Mouse (Mus musculus) bone marrow, adult 2 months (tissue): ENCODE data around the gene Ccdc47. TPM values are rescaled to one million over a fixed set of nuclear protein-coding genes. Genes with fewer than 3 reads are reported as not detected.

Experiments
- H3K27ac ChIP-seq: fragments of 200-500 bp; 2 replicates; pipeline ENCODE4 v1.5.1; 2012; ENCODE audit warnings: low read depth, mild to moderate bottlenecking, control low read depth, inconsistent platforms, low read length; ENCODE audit not compliant: control insufficient read depth, poor library complexity, insufficient read depth
- H3K4me1 ChIP-seq: fragments of 200-500 bp; 2 replicates; pipeline ENCODE4 v1.6.1; 2011; ENCODE audit warnings: low read length; ENCODE audit not compliant: control insufficient read depth, insufficient read depth
- H3K4me3 ChIP-seq: fragments of 200-500 bp; replicated peaks from 2 replicates; pipeline ENCODE3; 2011; ENCODE audit warnings: mild to moderate bottlenecking, low read depth, low read length, control low read depth; ENCODE audit not compliant: control insufficient read depth
- CTCF ChIP-seq: fragments of 200-500 bp; IDR thresholded peaks from 2 replicates; pipeline ENCODE4 v1.5.1; 2011; ENCODE audit warnings: low read length, control low read depth; ENCODE audit not compliant: control insufficient read depth, insufficient read depth
- POLR2A ChIP-seq: fragments of 200-500 bp; IDR thresholded peaks from 2 replicates; pipeline ENCODE4 v1.6.1; 2011; ENCODE audit warnings: low read depth, mild to moderate bottlenecking, control low read depth, low read length, borderline replicate concordance; ENCODE audit not compliant: control insufficient read depth
- whole genome bisulfite sequencing: fragments of 180-500 bp; shearing (Covaris S2); methylation state at CpG from one replicate; pipeline ENCODE4 v1.1.7; 2018; 5-methylcytosine and 5-hydroxymethylcytosine counted together
- polyA plus RNA-seq: library from polyadenylated mRNA; stranded (reverse); fragments of >200 nt; gene quantifications from 2 replicates; pipeline ENCODE4 v1.2.4, GENCODE M21; 2011; ENCODE audit warnings: low replicate concordance; ENCODE audit not compliant: missing spikeins, insufficient read depth, insufficient read length

Gene Ccdc47
- polyA plus RNA-seq, 1 experiment: 27.9 TPM

DNA sequence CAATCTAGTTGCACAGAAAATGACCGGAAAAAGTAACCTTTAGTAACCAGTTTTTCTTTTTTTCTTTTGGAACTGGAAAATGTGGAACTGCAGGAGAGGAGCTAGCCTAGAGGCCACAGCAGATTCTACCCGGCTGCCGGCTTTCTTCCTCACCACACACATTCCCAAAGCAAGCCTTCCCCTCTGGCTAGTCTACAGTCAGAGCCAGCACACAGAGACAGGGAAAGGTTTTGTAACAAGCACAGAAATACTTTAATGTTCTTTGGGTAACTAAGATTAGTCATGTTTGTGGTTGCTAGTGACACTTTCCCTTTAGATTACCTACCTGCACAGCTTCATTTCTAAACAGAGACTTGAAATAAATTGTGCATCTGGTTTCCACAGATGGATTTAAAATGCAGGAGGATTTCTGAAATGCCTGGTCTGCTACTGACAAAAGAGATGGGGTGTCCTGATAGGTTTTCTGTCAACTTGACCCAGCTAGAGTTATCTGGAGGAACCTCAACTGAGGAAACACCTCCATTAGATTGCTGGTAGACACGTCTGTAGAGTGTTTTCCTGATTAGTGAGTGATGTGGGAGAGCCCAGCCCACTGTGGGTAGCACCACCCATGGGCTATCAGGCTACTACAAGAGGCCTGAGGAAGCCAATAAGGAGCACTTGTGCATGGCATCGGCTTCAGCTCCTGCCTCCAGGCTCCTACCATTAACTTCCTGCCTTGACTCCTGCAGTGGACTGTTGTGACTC, 37.9 kb downstream of the Ccdc47 start:
- Histone ChIP-seq H3K4me3 (no peak overlapping the region), H3K27ac (no peak overlapping the region), H3K4me1 (no peaks in the 10 kb centered on the region; the same call in 1 of the 2 replicates)
- WGBS: 63% methylated on average over 5 of the region's 5 CpGs
- no peak for TF ChIP-seq POLR2A
- TF ChIP-seq CTCF: no peak

DNA sequence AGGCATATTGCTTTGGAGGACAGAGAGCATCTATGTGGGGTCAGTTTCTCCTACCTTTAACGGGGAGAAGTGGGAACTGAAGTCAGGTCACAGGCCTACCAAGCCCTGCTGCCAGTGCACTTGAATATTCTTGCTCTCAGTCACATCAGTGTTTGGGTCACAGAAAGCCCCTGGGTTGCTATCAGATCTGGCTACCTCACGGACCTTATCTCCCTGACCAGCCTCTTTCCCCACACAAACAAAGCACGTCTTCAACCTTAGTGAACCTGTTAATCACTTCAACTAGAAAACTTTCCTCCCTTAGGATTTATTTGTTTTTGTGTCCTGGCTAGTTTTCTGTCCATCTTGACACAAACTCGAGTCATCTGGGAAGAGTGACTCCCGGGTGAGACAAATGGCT, 39.8 kb downstream of the Ccdc47 start:
- Histone ChIP-seq H3K4me1 (peaks cover 4% of the 10 kb centered on the region; the same call in 1 of the 2 replicates), H3K27ac (no peak overlapping the region), H3K4me3 (no peak overlapping the region)
- TF ChIP-seq CTCF: no peak
- no peak for TF ChIP-seq POLR2A
- 75% methylated on average over 5 of the region's 5 CpGs for WGBS

DNA sequence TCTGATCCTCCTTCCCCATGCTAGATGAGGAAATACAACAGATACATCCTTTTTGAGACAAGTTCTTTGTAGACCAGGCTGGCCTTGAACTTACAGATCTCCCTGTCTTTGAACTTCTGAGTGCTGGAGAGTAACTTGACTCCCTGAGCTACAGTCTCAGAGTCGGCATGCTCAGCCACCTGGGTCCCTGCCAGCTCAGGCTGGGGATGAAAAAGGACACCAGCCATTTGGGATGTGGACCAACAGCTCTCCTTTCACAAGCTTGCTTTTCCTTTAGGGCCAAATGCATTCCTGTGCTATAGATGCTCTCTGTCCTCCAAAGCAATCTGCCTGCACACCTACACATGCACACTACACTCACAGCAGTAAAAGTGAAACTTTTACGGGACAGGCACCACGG, 41.1 kb downstream of the Ccdc47 start:
- H3K27ac ChIP-seq: no peak overlapping the region
- WGBS: 77% methylated on average over 3 of the region's 3 CpGs
- no peak overlapping the region for H3K4me3 ChIP-seq
- TF ChIP-seq CTCF: no peak
- no peak for TF ChIP-seq POLR2A
- peaks cover 4% of the 10 kb centered on the region; the same call in 1 of the 2 replicates for H3K4me1 ChIP-seq

DNA sequence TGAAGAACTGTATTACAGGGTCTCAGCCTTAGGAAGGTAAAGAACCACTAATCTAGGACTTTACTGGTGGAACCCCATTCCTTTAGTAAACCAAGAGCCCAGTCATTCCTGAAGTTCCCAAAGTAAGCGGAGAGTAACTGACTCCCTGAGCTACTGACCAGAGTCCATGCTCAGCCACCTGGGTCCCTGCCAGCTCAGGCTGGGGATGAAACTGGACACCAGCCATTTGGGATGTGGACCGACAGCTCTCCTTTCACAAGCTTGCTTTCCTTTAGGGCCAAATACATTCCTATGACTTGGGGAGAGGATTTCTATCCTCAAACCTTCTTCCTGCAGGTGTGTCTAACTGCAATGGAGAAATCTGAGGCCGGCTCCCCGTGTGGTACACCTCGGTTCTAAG, 41.8 kb downstream of the Ccdc47 start:
- no peak overlapping the region for H3K27ac ChIP-seq
- H3K4me3 ChIP-seq: no peak overlapping the region
- H3K4me1 ChIP-seq: peaks cover 4% of the 10 kb centered on the region; the same call in 1 of the 2 replicates
- WGBS: 84% methylated on average over 5 of the region's 5 CpGs
- TF ChIP-seq POLR2A: no peak
- TF ChIP-seq CTCF: no peak

DNA sequence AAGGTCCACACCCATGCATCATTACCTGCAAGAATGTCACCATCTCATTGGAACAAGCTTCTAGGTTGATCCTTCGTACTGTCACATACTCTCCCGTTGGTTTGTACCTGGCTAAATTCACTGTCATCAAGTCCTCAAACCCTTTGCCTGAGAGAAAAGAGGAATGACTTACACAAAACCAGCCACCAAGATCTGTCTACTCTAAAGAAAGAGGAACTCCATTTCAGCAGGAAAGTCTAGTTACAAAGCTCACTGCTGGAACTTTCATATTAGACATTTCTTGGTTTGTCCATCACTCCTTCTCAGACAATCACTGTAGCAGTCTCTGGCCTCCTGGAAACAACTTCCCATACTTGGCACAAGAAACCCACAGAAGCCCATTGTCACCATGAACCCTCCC, 42.9 kb downstream of the Ccdc47 start:
- Histone ChIP-seq H3K4me1 (peaks cover 5% of the 10 kb centered on the region), H3K4me3 (no peak overlapping the region), H3K27ac (no peak overlapping the region)
- TF ChIP-seq CTCF (no peak), POLR2A (no peak)
- 45% methylated on average over 2 of the region's 2 CpGs for WGBS

DNA sequence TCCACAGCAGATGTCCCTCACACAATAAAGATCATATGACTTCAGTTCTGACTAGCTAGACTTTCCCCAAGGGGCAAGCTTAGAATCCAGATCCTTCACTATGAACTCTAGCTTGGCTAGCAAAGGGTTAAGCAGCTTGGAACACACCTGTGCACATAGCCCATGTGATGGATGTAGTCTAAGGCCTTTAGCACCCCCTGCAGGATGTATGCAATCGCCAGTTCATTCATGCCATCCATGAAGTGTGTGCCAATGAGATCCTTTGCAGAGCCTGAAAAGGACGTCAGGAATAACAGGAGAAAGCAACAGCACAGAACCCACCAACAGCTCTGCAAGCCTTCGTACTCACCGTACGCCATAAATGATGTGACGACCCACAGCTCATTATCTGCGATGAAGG, 45.3 kb downstream of the Ccdc47 start:
- whole genome bisulfite sequencing: 84% methylated on average over 7 of the region's 7 CpGs
- Histone ChIP-seq H3K4me1 (peaks cover 9% of the 10 kb centered on the region), H3K4me3 (no peak overlapping the region), H3K27ac (no peak overlapping the region)
- TF ChIP-seq POLR2A (no peak), CTCF (peak; percentile 63)

DNA sequence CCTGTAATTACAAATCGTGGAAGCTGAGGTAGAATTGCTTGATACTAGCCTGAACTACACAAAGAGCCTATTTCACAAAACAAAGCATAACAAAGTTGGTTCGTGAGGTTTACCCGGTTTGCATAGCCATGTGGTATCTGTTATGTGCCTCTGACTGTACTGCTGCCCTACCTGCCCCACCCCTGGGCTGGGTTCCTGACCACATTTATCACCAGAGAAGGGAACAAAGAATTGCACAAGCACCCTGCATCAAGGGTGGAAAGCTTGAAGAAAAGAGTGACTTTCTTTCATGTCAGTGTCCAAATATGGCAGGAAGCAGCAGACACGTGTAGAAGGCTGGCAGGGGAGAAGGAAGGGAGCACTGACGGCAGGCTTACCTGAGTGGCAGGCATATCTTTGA, 48.7 kb downstream of the Ccdc47 start:
- Histone ChIP-seq H3K4me1 (peaks cover 9% of the 10 kb centered on the region), H3K27ac (peak overlapping the region; percentile 77; the same call in 1 of the 2 replicates), H3K4me3 (no peak overlapping the region)
- 21% methylated on average over 5 of the region's 5 CpGs for WGBS
- TF ChIP-seq POLR2A: no peak
- TF ChIP-seq CTCF: no peak

DNA sequence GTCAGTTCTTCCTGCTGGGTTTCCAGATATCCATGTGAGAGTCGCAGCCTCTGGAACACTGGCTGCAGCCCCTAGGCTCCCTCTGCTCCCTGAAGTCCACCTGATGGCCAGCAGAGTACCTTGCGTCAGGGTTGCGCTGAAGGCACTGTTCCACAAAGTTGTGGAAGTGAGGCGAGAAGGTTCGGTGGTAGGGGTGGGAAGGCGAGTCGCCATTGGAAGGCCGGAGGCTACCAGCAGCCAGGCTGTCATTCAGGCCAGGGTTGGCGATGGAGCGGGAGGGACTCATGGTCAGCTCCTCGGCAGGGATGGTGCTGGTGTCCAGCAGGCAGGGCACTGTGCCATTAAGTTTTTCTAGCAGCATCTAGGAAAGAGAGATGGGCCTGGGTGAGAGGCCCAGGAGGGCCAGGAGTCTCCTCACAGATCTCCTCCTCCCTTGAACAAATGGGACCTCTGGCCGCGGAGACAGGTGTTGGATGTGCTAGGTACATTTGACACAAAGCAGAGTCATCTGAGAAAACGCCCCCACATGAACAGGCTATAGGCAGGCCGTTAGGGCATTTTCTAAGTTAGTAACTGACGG, 51.5 kb downstream of the Ccdc47 start:
- H3K4me3 ChIP-seq: no peak overlapping the region
- TF ChIP-seq POLR2A (no peak), CTCF (no peak)
- 79% methylated on average over 16 of the region's 16 CpGs for WGBS
- peak overlapping the region; percentile 75 for H3K27ac ChIP-seq
- H3K4me1 ChIP-seq: peaks cover 9% of the 10 kb centered on the region
